ENCODE assay signal across 8 mouse cellular contexts in the genomic region with DNA sequence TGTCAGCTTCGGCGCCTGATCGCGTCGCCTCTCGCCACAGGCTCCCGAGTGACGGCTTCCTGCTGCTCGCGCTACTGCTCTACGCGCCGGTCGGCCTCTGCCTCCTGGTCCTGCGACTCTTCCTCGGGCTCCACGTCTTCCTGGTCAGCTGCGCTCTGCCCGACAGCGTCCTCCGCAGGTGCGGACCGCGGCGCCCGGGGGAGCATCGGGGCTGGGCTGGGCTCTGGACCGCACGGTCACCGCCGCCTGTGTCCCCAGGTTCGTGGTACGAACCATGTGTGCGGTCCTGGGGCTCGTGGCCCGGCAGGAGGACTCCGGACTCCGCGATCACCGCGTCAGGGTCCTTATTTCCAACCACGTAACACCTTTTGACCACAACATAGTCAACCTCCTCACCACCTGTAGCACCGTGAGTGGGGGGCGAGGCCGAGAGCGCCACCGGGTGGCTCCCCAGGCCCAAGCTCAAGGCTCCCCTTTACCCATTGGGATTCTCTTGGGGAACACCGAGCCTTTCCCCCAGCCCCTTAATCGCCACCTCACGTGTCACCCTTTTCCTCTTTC. TPM values are rescaled to one million over a fixed set of nuclear protein-coding genes. Genes with fewer than 3 reads are reported as not detected.
DNase-seq lines count a peak whose midpoint lies in the region; ATAC-seq lines count a peak whose summit lies in the region.

A gene (minus strand): TSS at position 403 of the 561 bp plus-strand sequence.

- peaks cover 36% of the 10 kb centered on the region for H3K36me3 ChIP-seq in embryonic facial prominence, embryonic 14.5 days (ENCODE audit: control insufficient read depth, insufficient read depth, low read length)
- peaks cover 33% of the 10 kb centered on the region for H3K36me3 ChIP-seq in heart, embryonic 12.5 days
- peaks cover 28% of the 10 kb centered on the region for H3K36me3 ChIP-seq in lung, embryonic 15.5 days

- no peaks in the 10 kb centered on the region for H3K27me3 ChIP-seq in embryonic facial prominence, embryonic 14.5 days (replicated peaks; ENCODE audit: control insufficient read depth, insufficient read depth, low read length)
- peaks cover 4% of the 10 kb centered on the region for H3K27me3 ChIP-seq in heart, embryonic 12.5 days (replicated peaks)
- no peaks in the 10 kb centered on the region for H3K27me3 ChIP-seq in lung, embryonic 15.5 days

- WGBS in embryonic facial prominence, embryonic 14.5 days: under 1% methylated on average over 34 of the region's 50 CpGs
- under 1% methylated on average over 49 of the region's 50 CpGs for WGBS in heart, embryonic 12.5 days
- WGBS in lung, embryonic 15.5 days: under 1% methylated on average over 50 of the region's 50 CpGs

- no peak for DNase-seq in urinary bladder, adult 2 months (ENCODE audit: low spot score)
- DNase-seq in urinary bladder, postnatal 25 days (ENCODE audit: low spot score): no peak
- DNase-seq in embryonic facial prominence, embryonic 14.5 days (ENCODE audit: low spot score): no peak
- DNase-seq in kidney, postnatal 25 days: peak; percentile 29 to 64
- DNase-seq in spleen, postnatal 36 days (ENCODE audit: low spot score in 2 of 2): peak; percentile 42 to 57
- no peak for DNase-seq in ovary, adult 18-20 months (ENCODE audit: low spot score)

- H3K9me3 ChIP-seq in embryonic facial prominence, embryonic 14.5 days (ENCODE audit: control insufficient read depth, low read length): no peaks in the 10 kb centered on the region
- H3K9me3 ChIP-seq in heart, embryonic 12.5 days (replicated peaks): no peaks in the 10 kb centered on the region
- no peaks in the 10 kb centered on the region for H3K9me3 ChIP-seq in lung, embryonic 15.5 days

- peak within 1 kb of the TSS; percentile 87 for H3K27ac ChIP-seq in embryonic facial prominence, embryonic 14.5 days (replicated peaks; ENCODE audit: low read depth, low read length)
- H3K27ac ChIP-seq in heart, embryonic 12.5 days (ENCODE audit: poor library complexity, severe bottlenecking): peak within 1 kb of the TSS; percentile 85
- peak within 1 kb of the TSS; percentile 85 for H3K27ac ChIP-seq in lung, embryonic 15.5 days

- peak within 1 kb of the TSS; percentile 82 for H3K4me2 ChIP-seq in embryonic facial prominence, embryonic 14.5 days (ENCODE audit: low read depth, low read length)
- peak within 1 kb of the TSS; percentile 99 for H3K4me2 ChIP-seq in heart, embryonic 12.5 days
- peak within 1 kb of the TSS; percentile 86 for H3K4me2 ChIP-seq in lung, embryonic 15.5 days

- peak within 1 kb of the TSS; percentile 92 for H3K9ac ChIP-seq in embryonic facial prominence, embryonic 14.5 days (ENCODE audit: low read depth, low read length)
- H3K9ac ChIP-seq in heart, embryonic 12.5 days: peak within 1 kb of the TSS; percentile 93
- peak within 1 kb of the TSS; percentile 85 for H3K9ac ChIP-seq in lung, embryonic 15.5 days

- ATAC-seq in embryonic facial prominence, embryonic 14.5 days (ENCODE audit: low read depth): peak; percentile 16
- ATAC-seq in heart, embryonic 12.5 days (ENCODE audit: insufficient number of reproducible peaks, low FRiP score): peak; percentile 37
- ATAC-seq in lung, embryonic 15.5 days (ENCODE audit: borderline replicate concordance, extremely low read depth, low FRiP score, low TSS enrichment): peak; percentile 32

- H3K4me1 ChIP-seq in embryonic facial prominence, embryonic 14.5 days (ENCODE audit: control insufficient read depth, insufficient read depth, low read length): peaks cover 17% of the 10 kb centered on the region
- H3K4me1 ChIP-seq in heart, embryonic 12.5 days (replicated peaks): peaks cover 21% of the 10 kb centered on the region
- peaks cover 26% of the 10 kb centered on the region for H3K4me1 ChIP-seq in lung, embryonic 15.5 days

- H3K4me3 ChIP-seq in embryonic facial prominence, embryonic 14.5 days (ENCODE audit: low read depth, low read length): peak within 1 kb of the TSS; percentile 94
- peak within 1 kb of the TSS; percentile 84 for H3K4me3 ChIP-seq in heart, embryonic 12.5 days
- H3K4me3 ChIP-seq in lung, embryonic 15.5 days: peak within 1 kb of the TSS; percentile 91

RNA-seq across cellular contexts. Expression of the gene that starts here (rescaled TPM):
- polyA plus RNA-seq in urinary bladder, adult 2 months (2012; rRNA removed): 46.4 and 67.3 TPM in 2 replicates
- 43.0 and 46.3 TPM in 2 replicates for polyA plus RNA-seq in embryonic facial prominence, embryonic 14.5 days (2014; fragmentation: Nextera tagmentation; extraction: Ambion mirVana)
- 86.7 and 86.9 TPM in 2 replicates for polyA plus RNA-seq in heart, embryonic 12.5 days (2016; fragmentation: Nextera tagmentation; extraction: Ambion mirVana)
- polyA plus RNA-seq in lung, embryonic 15.5 days (2015; fragmentation: Nextera tagmentation; extraction: Ambion mirVana): 76.6 and 78.4 TPM in 2 replicates

Comparison
In these comparisons a context has a peak if more than half of its experiments do, and no peak if none do; other contexts are left out.
1. DNase-seq: peak in kidney, postnatal 25 days (2 of 2) and spleen, postnatal 36 days (2 of 2); none in urinary bladder, adult 2 months (single experiment), urinary bladder, postnatal 25 days (single experiment), embryonic facial prominence, embryonic 14.5 days (single experiment) and ovary, adult 18-20 months (single experiment).
2. Peak in every context shown above with its lines, with median percentiles within 50 percentile points of each other: ATAC-seq, H3K27ac ChIP-seq, H3K4me2 ChIP-seq, H3K4me3 ChIP-seq and H3K9ac ChIP-seq.